Mouse (Mus musculus) liver, embryonic 13.5 days (tissue): ENCODE data around the gene Lpo. TPM values are rescaled to one million over a fixed set of nuclear protein-coding genes. Genes with fewer than 3 reads are reported as not detected.

Experiments used
- ATAC-seq: fragments of 200-750 bp; cut with Nextera tagmentation; 2 replicates; pipeline ENCODE4 v1.8.0; 2017; ENCODE audit warnings: low read depth, mild to moderate bottlenecking, moderate number of reproducible peaks, moderate library complexity
- DNase-seq: peaks from one replicate; pipeline ENCODE4 v3.0.0; 2022
- H3K27ac ChIP-seq: fragments of 300-500 bp; sonication (generic); 2 replicates; pipeline ENCODE4 v1.5.1; 2015; ENCODE audit warnings: moderate library complexity, mild to moderate bottlenecking, inconsistent platforms
- H3K27me3 ChIP-seq: fragments of 300-500 bp; sonication (generic); 2 replicates; pipeline ENCODE4 v1.6.1; 2015; ENCODE audit warnings: mild to moderate bottlenecking, inconsistent platforms
- H3K36me3 ChIP-seq: fragments of 300-500 bp; sonication (generic); 2 replicates; pipeline ENCODE4 v1.6.1; 2015; ENCODE audit warnings: mild to moderate bottlenecking, inconsistent platforms
- H3K4me1 ChIP-seq: fragments of 300-500 bp; sonication (generic); replicated peaks from 2 replicates; pipeline ENCODE4 v1.6.1; 2015; ENCODE audit warnings: inconsistent platforms
- H3K4me2 ChIP-seq: fragments of 300-500 bp; sonication (generic); 2 replicates; pipeline ENCODE4 v1.6.1; 2015; ENCODE audit warnings: inconsistent platforms, mild to moderate bottlenecking, moderate library complexity
- H3K4me3 ChIP-seq: fragments of 300-500 bp; sonication (generic); replicated peaks from 2 replicates; pipeline ENCODE4 v1.5.1; 2015; ENCODE audit warnings: mild to moderate bottlenecking, inconsistent platforms
- H3K9ac ChIP-seq: fragments of 300-500 bp; sonication (generic); 2 replicates; pipeline ENCODE4 v1.6.1; 2015; ENCODE audit warnings: mild to moderate bottlenecking, inconsistent platforms
- H3K9me3 ChIP-seq: fragments of 300-500 bp; sonication (generic); replicated peaks from 2 replicates; pipeline ENCODE4 v1.6.1; 2016; ENCODE audit warnings: inconsistent platforms
- WGBS: fragments of 180-500 bp; shearing (Covaris S2); methylation state at CpG from one replicate; pipeline ENCODE4 v1.1.7; 2015; ENCODE audit not compliant: insufficient replicate concordance; 5-methylcytosine and 5-hydroxymethylcytosine counted together
- microRNA counts: library from miRNA; unstranded; fragments of <30 nt; microRNA quantifications from one replicate; lab custom pipeline; 2016
- microRNA-seq: library from miRNA; unstranded; fragments of <30 nt; microRNA quantifications from one replicate; pipeline ENCODE4, GENCODE M21; 2016
- polyA plus RNA-seq: library from polyadenylated mRNA; unstranded; fragments of >200 nt; fragmentation: Nextera tagmentation; extraction: Ambion mirVana; gene quantifications from 2 replicates; pipeline ENCODE4 v1.2.1, GENCODE M21; 2015

Lpo gene
- polyA plus RNA-seq, 1 experiment from 2014 or later = not detected

- peak overlapping the region; percentile 83 for H3K4me3 ChIP-seq
- H3K4me2 ChIP-seq = peak overlapping the region; percentile 88
- H3K9me3 ChIP-seq = no peaks in the 10 kb centered on the region
- peaks cover 65% of the 10 kb centered on the region for H3K4me1 ChIP-seq
- no peak for DNase-seq
- peaks cover 22% of the 10 kb centered on the region for H3K27me3 ChIP-seq
- WGBS = 10% methylated on average over 25 of the region's 25 CpGs
- peaks cover 23% of the 10 kb centered on the region for H3K36me3 ChIP-seq
- H3K9ac ChIP-seq = peak overlapping the region; percentile 98
- no peak for ATAC-seq
- peak overlapping the region; percentile 100 for H3K27ac ChIP-seq
Observed at GRCm38 (mm10) chr11:87757001-87757954, 70.8 kb downstream of the Lpo start.

MicroRNAs encoded within 50 kb of the gene (microRNA counts, 519-probe panel; counts per million panel counts)
- microRNA mmu-miR-142-3p (lab: Ali Mortazavi, UCI) = 8,572 counts per million, percentile 98 among the panel's probes with 10 or more counts
- 6,401 counts per million, percentile 78 among the panel's probes with 10 or more counts for microRNA mmu-miR-142-5p (lab: Ali Mortazavi, UCI)

Small RNA genes lying within 50 kb of the gene (microRNA-seq; reads per million reads assigned to microRNA genes)
- gene Mir142 = not detected
- not detected for gene Mir142b

Other genes starting within 250 kb of the Lpo start
- 9.4 and 12.2 TPM in 2 replicates for gene Mtmr4, start 236.1 kb downstream of the Lpo start, polyA plus RNA-seq
- 0.03 TPM in 1 of 2 replicates, not detected in the other for gene Hsf5, start 211.1 kb downstream of the Lpo start, polyA plus RNA-seq
- gene Rnf43, start 165.6 kb downstream of the Lpo start, polyA plus RNA-seq = 3.8 and 5.5 TPM in 2 replicates
- 219 and 233 TPM in 2 replicates for gene Supt4a, start 90.7 kb downstream of the Lpo start, polyA plus RNA-seq
- gene Tspoap1, start 67.7 kb downstream of the Lpo start, polyA plus RNA-seq = 2.7 and 3.1 TPM in 2 replicates
- gene Mpo, start 34.7 kb downstream of the Lpo start, polyA plus RNA-seq = 276 and 298 TPM in 2 replicates
- gene Mks1, start 24.9 kb upstream of the Lpo start, polyA plus RNA-seq = 2.1 and 2.5 TPM in 2 replicates
- gene Epx, start 47.2 kb upstream of the Lpo start, polyA plus RNA-seq = 3.0 TPM in 2 replicates
- gene Olfr462, start 64.0 kb upstream of the Lpo start, polyA plus RNA-seq = not detected in 2 replicates
- gene Olfr463, start 69.1 kb upstream of the Lpo start, polyA plus RNA-seq = not detected in 2 replicates
- not detected in 2 replicates for gene Olfr464, start 92.7 kb upstream of the Lpo start, polyA plus RNA-seq
- gene Dynll2, start 159.2 kb upstream of the Lpo start, polyA plus RNA-seq = 11.2 and 11.5 TPM in 2 replicates
- 157 and 209 TPM in 2 replicates for gene Srsf1, start 219.1 kb upstream of the Lpo start, polyA plus RNA-seq
- 7.6 and 10.4 TPM in 2 replicates for gene Vezf1, start 240.0 kb upstream of the Lpo start, polyA plus RNA-seq